Mouse (Mus musculus) cerebellum, adult 2 months (tissue): ENCODE measurements at regions not wholly inside any gene's neighbourhood (a gene's known extent, or its start where the extent isn't known, plus 50 kb on each side); places are given as distances from the start of the nearest gene placed in this dataset.

Experiments used
- CTCF ChIP-seq: fragments of 200-500 bp; IDR thresholded peaks from 2 replicates; pipeline ENCODE4 v1.5.1; 2011; ENCODE audit warnings: low read depth, mild to moderate bottlenecking, control low read depth, low read length, moderate library complexity, borderline replicate concordance; ENCODE audit not compliant: insufficient read depth
- POLR2A ChIP-seq: fragments of 200-500 bp; IDR thresholded peaks from 2 replicates; pipeline ENCODE4 v1.6.1; 2011; ENCODE audit warnings: low read length, control low read depth, borderline replicate concordance; ENCODE audit not compliant: insufficient read depth

DNA sequence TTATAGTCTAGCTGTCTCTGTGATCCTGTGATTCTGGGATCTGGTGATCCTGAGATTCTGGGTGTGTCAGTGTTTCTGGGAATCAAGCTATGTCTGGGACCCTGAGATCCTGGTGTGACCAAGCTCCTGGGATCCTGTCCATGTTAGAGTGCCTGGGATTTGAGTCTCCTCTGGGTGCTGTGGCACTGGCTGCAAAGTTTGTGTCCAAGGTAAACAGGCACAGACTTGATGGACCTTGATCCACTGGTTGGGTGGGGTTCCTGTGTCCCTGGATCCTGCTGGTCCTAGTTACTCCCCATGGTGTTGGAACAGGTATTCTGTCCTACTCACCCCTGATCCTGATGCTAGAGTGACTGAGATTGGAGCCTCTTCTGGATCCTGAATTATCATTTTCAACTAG lies 818.4 kb downstream of the Triml1 start:
- TF ChIP-seq CTCF (no peak), POLR2A (no peak)
